Mouse (Mus musculus) liver, embryonic 14.5 days (tissue): ENCODE results near the gene Amph.

Experiments used
- CTCF ChIP-seq: IDR thresholded peaks from 2 replicates; pipeline ENCODE4 v1.5.1; 2016; ENCODE audit warnings: antibody characterized with exemption, low read depth, control low read depth
- EP300 ChIP-seq: IDR thresholded peaks from 2 replicates; pipeline ENCODE4 v1.6.1; 2016; ENCODE audit warnings: antibody characterized with exemption, low read depth

- TF ChIP-seq CTCF = no peak
- no peak for TF ChIP-seq EP300
Measured at GRCm38 (mm10) chr13:19149574-19149973, 201.6 kb downstream of the Amph start.
